Mouse (Mus musculus) heart, postnatal 0 days (tissue): ENCODE data around the gene Mfap1a. TPM values are rescaled to one million over a fixed set of nuclear protein-coding genes. Genes with fewer than 3 reads are reported as not detected.
A peak's percentile ranks its signal among the peaks of the same experiment; 100 is the strongest.

Experiments
- ATAC-seq: fragments of 200-750 bp; cut with Nextera tagmentation; 2 replicates; pipeline ENCODE4 v1.8.0; 2017; ENCODE audit warnings: low read depth, moderate number of reproducible peaks, moderate library complexity; ENCODE audit not compliant: insufficient read depth
- DNase-seq: peaks from one replicate; pipeline ENCODE4 v3.0.0-alpha.2; 2016; ENCODE audit warnings: low spot score
- H3K27ac ChIP-seq: fragments of 300-500 bp; sonication (generic); 2 replicates; pipeline ENCODE4 v1.5.1; 2014; ENCODE audit warnings: low read depth, mild to moderate bottlenecking
- H3K27me3 ChIP-seq: fragments of 300-500 bp; sonication (generic); 2 replicates; pipeline ENCODE4 v1.6.1; 2014; ENCODE audit warnings: low read length, mixed read lengths; ENCODE audit not compliant: control insufficient read depth, insufficient read depth
- H3K36me3 ChIP-seq: fragments of 300-500 bp; sonication (generic); replicated peaks from 2 replicates; pipeline ENCODE4 v1.6.1; 2014; ENCODE audit warnings: low read length, mixed read lengths; ENCODE audit not compliant: control insufficient read depth, insufficient read depth
- H3K4me1 ChIP-seq: fragments of 300-500 bp; sonication (generic); 2 replicates; pipeline ENCODE4 v1.6.1; 2014; ENCODE audit warnings: antibody characterized with exemption; ENCODE audit not compliant: control insufficient read depth, insufficient read depth
- H3K4me2 ChIP-seq: fragments of 300-500 bp; sonication (generic); 2 replicates; pipeline ENCODE4 v1.6.1; 2014; ENCODE audit warnings: low read depth, mild to moderate bottlenecking, low read length, moderate library complexity
- H3K4me3 ChIP-seq: fragments of 300-500 bp; sonication (generic); 2 replicates; pipeline ENCODE4 v1.5.1; 2014; ENCODE audit warnings: low read depth, low read length
- H3K9ac ChIP-seq: fragments of 300-500 bp; sonication (generic); replicated peaks from 2 replicates; pipeline ENCODE4 v1.6.1; 2014; ENCODE audit warnings: low read depth, low read length, mixed read lengths
- H3K9me3 ChIP-seq: fragments of 300-500 bp; sonication (generic); replicated peaks from 2 replicates; pipeline ENCODE4 v1.6.1; 2016; ENCODE audit warnings: low read length; ENCODE audit not compliant: control insufficient read depth
- CTCF ChIP-seq: IDR thresholded peaks from 2 replicates; pipeline ENCODE4 v1.5.1; 2016; ENCODE audit warnings: antibody characterized with exemption, control low read depth, low read depth
- EP300 ChIP-seq: IDR thresholded peaks from 2 replicates; pipeline ENCODE4 v1.6.1; 2016; ENCODE audit warnings: antibody characterized with exemption, low read depth
- WGBS: fragments of 180-500 bp; shearing (Covaris S2); extraction: QIAGEN DNeasy Blood & Tissue Kit; methylation state at CpG from one replicate; pipeline ENCODE4 v1.1.7; 2014; 5-methylcytosine and 5-hydroxymethylcytosine counted together
- microRNA-seq: library from miRNA; unstranded; fragments of <30 nt; microRNA quantifications from one replicate; pipeline ENCODE4, GENCODE M21; 2016
- polyA plus RNA-seq: library from polyadenylated mRNA; unstranded; fragments of >200 nt; fragmentation: Nextera tagmentation; extraction: Ambion mirVana; gene quantifications from 2 replicates; pipeline ENCODE4 v1.2.1, GENCODE M21; 2015
- total RNA-seq: library from RNA; depleted of rRNA; stranded (reverse); fragments of >200 nt; gene quantifications from 2 replicates; pipeline ENCODE4 v1.2.3, GENCODE M21; 2014; ENCODE audit warnings: low replicate concordance; rRNA removed

The Mfap1a gene
- total and polyA plus RNA-seq, 2 experiments from 2014 or later: 9.8 to 16.0 TPM

DNA sequence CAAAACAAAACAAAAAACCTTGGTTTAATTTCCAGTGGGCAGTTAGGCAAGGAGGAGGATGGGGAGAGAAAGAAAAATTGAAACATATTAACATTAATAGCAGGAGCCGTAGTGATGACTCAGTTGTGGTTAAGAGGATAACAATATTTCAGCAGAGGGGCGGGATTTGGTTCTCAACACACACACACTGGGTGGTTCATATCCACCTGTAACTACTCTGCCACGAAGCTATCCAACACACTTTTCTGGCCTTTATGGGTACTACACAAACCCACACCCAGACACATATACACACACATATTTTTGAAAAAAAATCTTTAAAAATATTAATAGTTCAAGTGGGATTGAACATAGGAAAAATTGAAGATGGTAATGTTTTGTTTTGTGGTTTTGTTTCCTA, 59.5 kb downstream of the Mfap1a start:
- no peaks in the 10 kb centered on the region for H3K9me3 ChIP-seq
- no peak overlapping the region for H3K4me3 ChIP-seq
- no peak overlapping the region for H3K27ac ChIP-seq
- peaks cover 4% of the 10 kb centered on the region; the same call in 1 of the 2 replicates for H3K36me3 ChIP-seq
- peaks cover 26% of the 10 kb centered on the region for H3K4me1 ChIP-seq
- no peak for ATAC-seq
- H3K4me2 ChIP-seq: no peak overlapping the region
- 86% methylated on average over 3 of the region's 3 CpGs for WGBS
- H3K27me3 ChIP-seq: no peaks in the 10 kb centered on the region
- DNase-seq: no peak
- no peak overlapping the region for H3K9ac ChIP-seq
- TF ChIP-seq CTCF (no peak), EP300 (no peak)

DNA sequence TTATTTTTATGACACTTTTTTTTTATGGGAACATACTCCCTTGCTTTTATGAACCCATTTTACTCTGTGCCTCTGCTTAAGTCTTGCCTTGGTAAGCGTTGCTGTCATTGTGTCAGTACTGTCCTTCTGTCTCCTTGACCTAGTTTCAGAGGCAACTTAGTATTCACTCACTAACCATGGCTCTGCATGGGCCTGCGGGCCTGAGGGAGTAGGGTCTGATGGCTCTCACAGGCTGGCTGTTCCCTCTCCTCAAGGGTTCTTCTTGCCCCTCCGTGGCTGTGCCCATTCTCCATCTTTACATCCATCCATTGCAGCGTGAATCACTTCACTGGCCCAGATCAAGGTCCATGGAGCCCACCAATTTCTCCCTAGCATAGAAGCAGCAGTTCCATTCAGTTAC, 60.0 kb downstream of the Mfap1a start:
- Histone ChIP-seq H3K9me3 (no peaks in the 10 kb centered on the region), H3K4me2 (no peak overlapping the region), H3K4me1 (peaks cover 27% of the 10 kb centered on the region), H3K36me3 (peaks cover 2% of the 10 kb centered on the region; the same call in 1 of the 2 replicates), H3K4me3 (no peak overlapping the region), H3K27ac (no peak overlapping the region), H3K9ac (no peak overlapping the region), H3K27me3 (no peaks in the 10 kb centered on the region)
- DNase-seq (no peak), ATAC-seq (no peak)
- WGBS: 83% methylated on average over 4 of the region's 4 CpGs
- no peak for TF ChIP-seq EP300
- TF ChIP-seq CTCF: no peak

DNA sequence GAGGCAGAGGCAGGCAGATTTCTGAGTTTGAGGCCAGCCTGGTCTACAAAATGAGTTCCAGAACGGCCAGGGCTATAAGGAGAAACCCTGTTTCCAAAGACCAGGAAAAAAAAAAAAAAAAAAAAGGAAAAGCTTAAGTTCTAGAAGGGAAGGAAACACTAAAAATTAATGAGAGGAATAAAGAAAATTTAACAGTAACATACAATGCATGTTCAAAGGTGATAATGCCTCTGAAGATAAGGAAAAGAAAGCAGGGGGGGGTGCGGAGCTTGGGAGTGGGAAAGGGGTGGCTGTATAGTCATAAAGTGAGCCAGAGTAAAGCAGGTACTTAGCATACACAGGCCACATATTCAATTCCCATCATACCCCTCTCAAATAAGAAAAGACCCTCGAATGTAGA, 61.3 kb downstream of the Mfap1a start:
- no peak overlapping the region for H3K9ac ChIP-seq
- no peak for ATAC-seq
- H3K27ac ChIP-seq: no peak overlapping the region
- no peaks in the 10 kb centered on the region for H3K36me3 ChIP-seq
- TF ChIP-seq CTCF: no peak
- TF ChIP-seq EP300: no peak
- DNase-seq: no peak
- WGBS: 69% methylated on average over 3 of the region's 3 CpGs
- H3K4me3 ChIP-seq: no peak overlapping the region
- no peak overlapping the region for H3K4me2 ChIP-seq
- peaks cover 20% of the 10 kb centered on the region for H3K4me1 ChIP-seq
- H3K27me3 ChIP-seq: no peaks in the 10 kb centered on the region
- H3K9me3 ChIP-seq: no peaks in the 10 kb centered on the region

DNA sequence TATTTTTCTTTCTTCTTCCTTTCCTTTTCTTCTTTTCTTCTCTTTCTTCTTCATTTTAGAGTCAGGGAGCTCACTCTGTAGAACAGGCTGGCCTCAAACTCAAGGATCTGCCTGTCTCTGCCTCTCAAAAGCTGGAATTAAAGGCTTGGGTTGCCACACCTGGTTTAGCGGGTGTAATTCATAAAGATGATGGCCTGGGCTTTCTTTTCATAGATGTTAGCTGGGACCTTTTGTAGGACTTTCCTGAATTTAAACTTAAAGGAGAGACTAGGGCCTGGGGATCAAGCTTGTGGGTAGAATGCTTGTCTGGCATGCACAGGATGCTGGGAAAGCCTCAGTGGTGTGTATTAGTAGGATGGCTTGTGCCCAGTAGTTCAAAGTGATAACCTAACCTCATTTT, 62.3 kb downstream of the Mfap1a start, which contains the start of gene Ell3:
TSS of gene Ell3 (minus strand) at position 101 of the 400 bp plus-strand sequence.
- peak within 1 kb of the TSS; percentile 18; the same call in 1 of the 2 replicates for H3K9ac ChIP-seq
- peak within 1 kb of the TSS; percentile 51 for H3K4me3 ChIP-seq

DNA sequence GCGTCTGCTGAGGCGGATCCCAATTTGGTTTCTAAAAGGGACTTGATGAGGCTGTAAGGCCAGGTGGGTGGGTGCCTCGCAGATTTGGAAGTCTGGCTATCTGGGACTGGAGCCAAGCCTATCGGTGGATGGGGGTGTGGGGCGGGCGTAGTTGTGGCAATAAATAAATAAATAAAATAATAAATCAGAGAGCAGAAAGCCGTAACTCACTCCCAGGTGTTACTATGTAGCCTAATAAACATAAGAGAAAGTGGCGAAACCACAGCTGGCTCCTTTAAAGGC, 63.5 kb downstream of the Mfap1a start:
- WGBS: 16% methylated on average over 8 of the region's 8 CpGs
- DNase-seq (no peak), ATAC-seq (no peak)
- H3K4me2 ChIP-seq: peak overlapping the region; percentile 88
- H3K4me3 ChIP-seq: peak overlapping the region; percentile 51
- no peaks in the 10 kb centered on the region for H3K27me3 ChIP-seq
- TF ChIP-seq EP300: no peak
- no peak for TF ChIP-seq CTCF
- H3K36me3 ChIP-seq: peaks cover 19% of the 10 kb centered on the region
- H3K27ac ChIP-seq: no peak overlapping the region
- H3K9me3 ChIP-seq: no peaks in the 10 kb centered on the region
- H3K9ac ChIP-seq: peak overlapping the region; percentile 18; the same call in 1 of the 2 replicates
- peaks cover 19% of the 10 kb centered on the region for H3K4me1 ChIP-seq

More for the DNA sequence above, 62.3 kb downstream of the Mfap1a start, which contains the start of gene Ell3:
- DNase-seq (no peak), ATAC-seq (no peak)
- 0 out of 2 replicates have a peak, but pooled peaks cover 8% of the 10 kb centered on the region for H3K36me3 ChIP-seq
- H3K4me2 ChIP-seq: peak within 1 kb of the TSS; percentile 88
- H3K27me3 ChIP-seq: no peaks in the 10 kb centered on the region
- TF ChIP-seq CTCF (no peak), EP300 (no peak)
- H3K27ac ChIP-seq: no peak within 1 kb of the TSS
- H3K4me1 ChIP-seq: peaks cover 20% of the 10 kb centered on the region
- WGBS: 100% methylated on average over 1 of the region's 1 CpGs
- H3K9me3 ChIP-seq: no peaks in the 10 kb centered on the region

DNA sequence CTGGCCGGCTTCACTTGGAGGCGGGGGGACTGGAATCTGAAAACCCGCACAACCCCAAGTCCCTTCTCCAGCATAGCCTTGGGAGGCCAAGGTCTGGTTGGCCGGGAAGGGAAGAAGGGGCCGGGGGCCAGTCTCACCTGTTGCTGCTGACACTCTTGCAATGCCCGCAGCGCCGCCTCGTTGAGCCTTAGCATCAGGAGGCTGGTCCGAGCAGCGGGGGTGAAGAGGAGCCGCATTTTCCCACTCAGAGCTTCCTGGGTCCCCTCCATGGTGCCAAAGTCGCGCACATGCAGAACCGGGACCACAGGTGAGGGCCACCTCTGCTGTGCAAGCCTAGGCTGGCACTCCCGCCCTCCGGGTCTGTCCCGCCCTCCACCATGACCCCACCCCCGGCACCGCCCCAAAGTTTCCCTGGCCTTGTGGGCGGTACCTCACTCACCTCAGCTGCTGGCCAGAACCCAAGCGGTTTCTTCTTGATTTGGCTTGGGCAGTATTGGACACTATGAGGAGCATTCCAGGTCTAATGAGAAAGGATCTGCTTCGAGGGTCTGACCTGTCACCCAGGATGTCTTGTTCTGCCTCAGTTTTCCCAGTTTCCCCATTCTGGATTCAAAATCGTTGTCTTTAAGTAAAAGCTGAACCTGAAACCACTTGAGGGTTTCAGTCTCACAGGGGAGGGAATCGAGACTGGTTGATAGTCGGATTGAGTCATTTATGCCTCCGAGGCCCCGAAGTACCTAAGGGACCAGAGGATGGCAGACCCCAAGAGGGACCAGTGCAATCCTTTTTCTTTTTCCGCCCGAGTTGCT, 64.0 kb downstream of the Mfap1a start:
- no peaks in the 10 kb centered on the region for H3K9me3 ChIP-seq
- peak; percentile 51 for DNase-seq
- H3K9ac ChIP-seq: peak overlapping the region; percentile 18; the same call in 1 of the 2 replicates
- peaks cover 25% of the 10 kb centered on the region for H3K36me3 ChIP-seq
- no peak overlapping the region for H3K27ac ChIP-seq
- peaks cover 13% of the 10 kb centered on the region for H3K4me1 ChIP-seq
- no peaks in the 10 kb centered on the region for H3K27me3 ChIP-seq
- H3K4me3 ChIP-seq: peak overlapping the region; percentile 51
- TF ChIP-seq EP300 (no peak), CTCF (no peak)
- peak; percentile 68; the same call in 1 of the 2 replicates for ATAC-seq
- 2% methylated on average over 30 of the region's 30 CpGs for WGBS
- peak overlapping the region; percentile 88 for H3K4me2 ChIP-seq

Small RNA genes within 50 kb of the gene (microRNA-seq; reads per million reads assigned to microRNA genes)
- not detected for gene Gm22953

Other genes with a start within 250 kb of the Mfap1a start
- 74.4 and 79.6 TPM in 2 replicates for gene Trp53bp1, start 235.3 kb downstream of the Mfap1a start, total RNA-seq
- 18.5 and 20.3 TPM in 2 replicates for gene Trp53bp1, start 235.3 kb downstream of the Mfap1a start, polyA plus RNA-seq
- gene Map1a, start 217.1 kb downstream of the Mfap1a start, total RNA-seq: 14.5 and 24.9 TPM in 2 replicates
- gene Map1a, start 217.1 kb downstream of the Mfap1a start, polyA plus RNA-seq: 3.7 and 4.8 TPM in 2 replicates
- gene Ppip5k1, start 151.3 kb downstream of the Mfap1a start, total RNA-seq: 4.4 and 5.2 TPM in 2 replicates
- 8.5 and 9.0 TPM in 2 replicates for gene Ppip5k1, start 151.3 kb downstream of the Mfap1a start, polyA plus RNA-seq
- gene Ckmt1, start 149.0 kb downstream of the Mfap1a start, total RNA-seq: 0.54 and 1.4 TPM in 2 replicates
- 2.6 TPM in 2 replicates for gene Ckmt1, start 149.0 kb downstream of the Mfap1a start, polyA plus RNA-seq
- not detected in 2 replicates for gene Strc, start 119.5 kb downstream of the Mfap1a start, total RNA-seq
- gene Strc, start 119.5 kb downstream of the Mfap1a start, polyA plus RNA-seq: not detected in 2 replicates
- 35.6 and 44.2 TPM in 2 replicates for gene Pdia3, start 92.9 kb downstream of the Mfap1a start, total RNA-seq
- 211 and 237 TPM in 2 replicates for gene Pdia3, start 92.9 kb downstream of the Mfap1a start, polyA plus RNA-seq
- 1.3 and 3.7 TPM in 2 replicates for gene Catsper2, start 92.9 kb downstream of the Mfap1a start, total RNA-seq
- gene Catsper2, start 92.9 kb downstream of the Mfap1a start, polyA plus RNA-seq: 4.5 and 5.2 TPM in 2 replicates
- not detected in 2 replicates for gene Ell3, start 62.4 kb downstream of the Mfap1a start, total RNA-seq
- 0.36 and 0.55 TPM in 2 replicates for gene Ell3, start 62.4 kb downstream of the Mfap1a start, polyA plus RNA-seq
- gene Serf2, start 57.5 kb downstream of the Mfap1a start, total RNA-seq: 1,358 and 1,465 TPM in 2 replicates
- 616 and 625 TPM in 2 replicates for gene Serf2, start 57.5 kb downstream of the Mfap1a start, polyA plus RNA-seq
- gene Hypk, start 53.4 kb downstream of the Mfap1a start, total RNA-seq: 1.6 and 4.1 TPM in 2 replicates
- gene Hypk, start 53.4 kb downstream of the Mfap1a start, polyA plus RNA-seq: 105 and 111 TPM in 2 replicates
- gene Serinc4, start 49.9 kb downstream of the Mfap1a start, total RNA-seq: 0.39 TPM in 1 of 2 replicates, not detected in the other
- gene Serinc4, start 49.9 kb downstream of the Mfap1a start, polyA plus RNA-seq: 0.04 and 0.12 TPM in 2 replicates
- gene Mfap1b, start 32.6 kb downstream of the Mfap1a start, total RNA-seq: 13.4 and 15.0 TPM in 2 replicates
- 35.9 and 36.4 TPM in 2 replicates for gene Mfap1b, start 32.6 kb downstream of the Mfap1a start, polyA plus RNA-seq
- gene Wdr76, start 58 bp upstream of the Mfap1a start, total RNA-seq: 7.6 and 9.5 TPM in 2 replicates
- 3.4 and 4.0 TPM in 2 replicates for gene Wdr76, start 58 bp upstream of the Mfap1a start, polyA plus RNA-seq